Mouse (Mus musculus): ENCODE data around the gene Kif1a. TPM values are rescaled to one million over a fixed set of nuclear protein-coding genes. Genes with fewer than 3 reads are reported as not detected.

Kif1a gene
- total and polyA plus RNA-seq, 3 experiments, result not detected

- no peaks in the 10 kb centered on the region for H3K79me2 ChIP-seq (ENCODE audit: control insufficient read depth, insufficient read depth, low read length, poor library complexity)
- no peak overlapping the region for H3K9ac ChIP-seq (ENCODE audit: control insufficient read depth, low read depth, low read length, poor library complexity, severe bottlenecking)
- H3K36me3 ChIP-seq (ENCODE audit: control insufficient read depth in 1 of 2, insufficient read depth in 2 of 2, low read length in 2 of 2), result no peaks in the 10 kb centered on the region
- H3K27me3 ChIP-seq (ENCODE audit: control insufficient read depth in 1 of 2, insufficient read depth in 2 of 2, low read length in 2 of 2), result no peaks in the 10 kb centered on the region
- H3K4me1 ChIP-seq (ENCODE audit: control insufficient read depth in 1 of 2, insufficient read depth in 2 of 2, low read length in 2 of 2), result no peaks in the 10 kb centered on the region
- TF ChIP-seq TCF12 (IDR thresholded peaks at IDR 0.05; ENCODE audit: low read depth, low read length) (no peak), CHD2 (IDR thresholded peaks at IDR 0.05; ENCODE audit: low read length) (no peak), TBP (IDR thresholded peaks at IDR 0.05; ENCODE audit: low read depth, low read length) (no peak), RAD21 (IDR thresholded peaks at IDR 0.05; ENCODE audit: low read depth, low read length) (no peak), MAZ (IDR thresholded peaks at IDR 0.05; ENCODE audit: low read depth, low read length) (no peak), USF2 (IDR thresholded peaks at IDR 0.05; ENCODE audit: borderline replicate concordance in 1 of 2, insufficient read depth in 1 of 2, low read depth in 1 of 2, low read length in 2 of 2) (no peak), NRF1 (IDR thresholded peaks at IDR 0.05; ENCODE audit: insufficient read depth, low read depth, low read length, poor library complexity, severe bottlenecking) (no peak), SIN3A (IDR thresholded peaks at IDR 0.05; ENCODE audit: low read length) (no peak), MAFK (IDR thresholded peaks at IDR 0.05; ENCODE audit: borderline replicate concordance, low read depth, low read length) (no peak), MEF2A (IDR thresholded peaks at IDR 0.05; ENCODE audit: extremely low read depth, insufficient replicate concordance, low read depth, low read length, poor library complexity, severe bottlenecking) (no peak)
- no peak overlapping the region for H3K4me3 ChIP-seq (ENCODE audit: control insufficient read depth in 1 of 2, insufficient read depth in 1 of 2, low read depth in 2 of 2, low read length in 2 of 2)
- DNase-seq (ENCODE audit: low read depth, low spot score), result no peak
- H3K9me3 ChIP-seq (replicated peaks; ENCODE audit: insufficient read depth, low read length), result no peaks in the 10 kb centered on the region
- H3K27ac ChIP-seq (ENCODE audit: control insufficient read depth, low read depth, low read length), result no peak overlapping the region
Measured at GRCm38 (mm10) chr1:93138534-93138933, 36.8 kb upstream of the Kif1a start.

DNA sequence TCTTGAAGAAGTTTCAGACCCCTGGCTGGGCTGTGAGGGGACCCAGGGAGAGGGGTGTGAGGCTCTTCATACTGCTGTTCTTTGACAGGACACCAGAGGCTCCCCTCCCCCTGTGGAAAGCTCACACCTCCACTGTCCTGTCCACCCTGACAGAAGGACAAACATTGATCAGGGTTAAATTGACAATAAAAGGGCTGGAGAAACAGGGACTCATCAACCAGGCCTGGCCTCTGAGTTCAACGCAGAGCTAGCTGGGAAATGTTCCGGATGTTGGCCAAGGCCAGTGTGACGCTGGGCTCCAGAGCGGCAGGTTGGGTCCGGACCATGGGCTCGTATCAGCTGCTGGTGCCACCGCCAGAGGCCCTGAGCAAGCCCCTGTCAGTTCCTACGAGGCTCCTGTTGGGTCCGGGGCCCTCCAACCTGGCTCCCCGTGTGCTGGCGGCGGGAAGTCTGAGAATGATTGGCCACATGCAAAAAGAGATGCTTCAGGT is 33.3 kb upstream of the Kif1a start, which contains the start of gene Agxt:
TSS of gene Agxt (plus strand) at position 205 of the 491 bp plus-strand sequence.
- H3K79me2 ChIP-seq (ENCODE audit: control insufficient read depth, insufficient read depth, low read length, poor library complexity), result no peaks in the 10 kb centered on the region
- H3K27ac ChIP-seq (ENCODE audit: control insufficient read depth, low read depth, low read length), result no peak within 1 kb of the TSS
- no peaks in the 10 kb centered on the region for H3K27me3 ChIP-seq (ENCODE audit: control insufficient read depth in 1 of 2, insufficient read depth in 2 of 2, low read length in 2 of 2)
- no peaks in the 10 kb centered on the region for H3K9me3 ChIP-seq (replicated peaks; ENCODE audit: insufficient read depth, low read length)
- H3K4me1 ChIP-seq (ENCODE audit: control insufficient read depth in 1 of 2, insufficient read depth in 2 of 2, low read length in 2 of 2), result no peaks in the 10 kb centered on the region
- no peak within 1 kb of the TSS for H3K4me3 ChIP-seq (ENCODE audit: control insufficient read depth in 1 of 2, insufficient read depth in 1 of 2, low read depth in 2 of 2, low read length in 2 of 2)
- TF ChIP-seq RCOR1 (IDR thresholded peaks at IDR 0.05; ENCODE audit: low read depth, low read length) (no peak), MYC (IDR thresholded peaks at IDR 0.05; ENCODE audit: low read depth, low read length) (no peak), NRF1 (IDR thresholded peaks at IDR 0.05; ENCODE audit: insufficient read depth, low read depth, low read length, poor library complexity, severe bottlenecking) (no peak), EP300 (IDR thresholded peaks at IDR 0.05; ENCODE audit: low read depth in 1 of 2, low read length in 2 of 2) (no peak), USF2 (IDR thresholded peaks at IDR 0.05; ENCODE audit: borderline replicate concordance in 1 of 2, insufficient read depth in 1 of 2, low read depth in 1 of 2, low read length in 2 of 2) (no peak), TCF12 (IDR thresholded peaks at IDR 0.05; ENCODE audit: low read depth, low read length) (no peak), KAT2A (conservative IDR thresholded peaks at IDR 0.05; ENCODE audit: low read depth, low read length) (no peak), USF1 (IDR thresholded peaks at IDR 0.05; ENCODE audit: low read depth, low read length) (no peak), ZC3H11A (IDR thresholded peaks at IDR 0.05; ENCODE audit: low read depth, low read length) (no peak), UBTF (IDR thresholded peaks at IDR 0.05; ENCODE audit: borderline replicate concordance, insufficient read depth, low read depth, low read length) (no peak), ELF1 (IDR thresholded peaks at IDR 0.05; ENCODE audit: low read depth, low read length) (no peak)
- no peaks in the 10 kb centered on the region for H3K36me3 ChIP-seq (ENCODE audit: control insufficient read depth in 1 of 2, insufficient read depth in 2 of 2, low read length in 2 of 2)
- no peak for DNase-seq (ENCODE audit: low read depth, low spot score)
- H3K9ac ChIP-seq (ENCODE audit: control insufficient read depth, low read depth, low read length, poor library complexity, severe bottlenecking), result no peak within 1 kb of the TSS

Measured in MEL (cell line).